Mouse (Mus musculus) lung, adult 2 months (tissue): ENCODE data around the gene Hdac9.

Experiments
- CTCF ChIP-seq: fragments of 200-500 bp; IDR thresholded peaks from 2 replicates; pipeline ENCODE4 v1.5.1; 2011; ENCODE audit warnings: mild to moderate bottlenecking, low read length, control low read depth; ENCODE audit not compliant: insufficient read depth
- POLR2A ChIP-seq: fragments of 200-500 bp; IDR thresholded peaks from 2 replicates; pipeline ENCODE4 v1.6.1; 2011; ENCODE audit warnings: low read depth, mild to moderate bottlenecking, control low read depth, low read length, borderline replicate concordance; ENCODE audit errors: extremely low read depth

- TF ChIP-seq POLR2A: no peak
- no peak for TF ChIP-seq CTCF
Observed at GRCm38 (mm10) chr12:34906704-34907505, 10.0 kb downstream of the Hdac9 start.
